Mouse (Mus musculus): Measurements from ENCODE around the gene Wnt10b. TPM values are rescaled to one million over a fixed set of nuclear protein-coding genes. Genes with fewer than 3 reads are reported as not detected.
"Not testable (repeated sequence)": the region's sequence is repeated elsewhere in the genome, so short reads cannot be mapped to it uniquely, and the experiment has no call there.

The Wnt10b gene
- polyA plus RNA-seq, 1 experiment from 2014 or later = 0.95 TPM

DNA sequence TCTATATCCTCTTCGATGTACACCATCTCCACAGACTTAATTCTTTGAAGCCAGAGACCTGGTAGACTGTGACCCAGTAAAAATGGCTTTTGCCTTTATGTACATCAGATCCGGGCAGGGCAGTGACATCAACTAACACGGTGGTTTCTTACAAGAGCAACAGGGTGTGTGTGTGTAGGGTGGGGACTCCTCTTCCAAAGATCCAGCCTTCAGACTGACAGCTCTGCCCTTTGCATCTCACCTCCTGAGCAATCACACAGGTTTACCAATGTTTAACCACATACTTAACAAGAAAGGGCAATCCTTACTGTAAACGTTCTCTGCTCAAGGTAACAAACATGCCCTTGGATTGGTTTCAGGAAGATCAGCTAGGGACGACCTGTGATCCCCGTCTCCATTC is 30.7 kb downstream of the Wnt10b start:
- Histone ChIP-seq H3K4me1 (ENCODE audit: control insufficient read depth, insufficient read depth, low read length) (no peaks in the 10 kb centered on the region), H3K36me3 (ENCODE audit: control insufficient read depth, insufficient read depth, low read length) (no peaks in the 10 kb centered on the region; the same call in 1 of the 2 replicates), H3K4me2 (ENCODE audit: low read depth) (no peak overlapping the region), H3K9ac (ENCODE audit: low read length) (no peak overlapping the region), H3K9me3 (ENCODE audit: control insufficient read depth, low read length) (no peaks in the 10 kb centered on the region), H3K27ac (ENCODE audit: low read depth, low read length) (no peak overlapping the region), H3K4me3 (ENCODE audit: low read depth, low read length) (no peak overlapping the region), H3K27me3 (ENCODE audit: control insufficient read depth, insufficient read depth, low read length) (no peaks in the 10 kb centered on the region)
- DNase-seq (ENCODE audit: low spot score) (no peak), ATAC-seq (ENCODE audit: insufficient read depth, low FRiP score, low TSS enrichment) (no peak)
- WGBS = 84% methylated on average over 6 of the region's 6 CpGs

DNA sequence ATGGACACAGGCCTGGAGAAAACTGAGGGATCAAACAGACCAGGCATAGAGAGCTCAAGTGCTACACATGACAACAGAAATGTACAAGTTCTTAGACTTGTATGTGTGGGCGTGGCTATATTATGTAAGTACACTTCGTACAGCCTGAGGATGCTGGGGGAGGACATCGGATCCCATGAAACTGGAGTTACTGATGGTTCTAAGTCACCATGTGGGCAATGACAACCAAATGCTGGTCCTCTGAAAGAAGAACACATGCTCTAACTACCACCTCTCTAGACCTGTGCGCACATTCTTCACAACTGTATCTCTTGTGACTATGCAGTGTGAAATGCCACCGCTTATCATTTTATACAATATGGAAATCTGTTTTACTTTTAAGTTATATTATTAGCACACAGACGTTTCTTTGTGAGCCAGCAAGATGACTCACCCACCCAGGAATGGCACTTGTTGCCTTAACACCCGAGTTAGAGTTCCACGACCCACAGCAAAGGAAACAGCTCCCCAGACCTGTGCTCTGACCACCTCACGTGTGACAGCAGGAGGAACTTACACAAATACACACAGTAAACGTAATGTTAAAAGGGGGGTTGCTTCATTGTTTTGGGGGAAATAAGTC is 31.5 kb downstream of the Wnt10b start:
- 91% methylated on average over 10 of the region's 10 CpGs for WGBS
- no peaks in the 10 kb centered on the region for H3K9me3 ChIP-seq (ENCODE audit: control insufficient read depth, low read length)
- no peak overlapping the region for H3K9ac ChIP-seq (ENCODE audit: low read length)
- no peaks in the 10 kb centered on the region for H3K27me3 ChIP-seq (ENCODE audit: control insufficient read depth, insufficient read depth, low read length)
- H3K4me3 ChIP-seq (ENCODE audit: low read depth, low read length) = no peak overlapping the region
- no peak for DNase-seq (ENCODE audit: low spot score)
- no peak overlapping the region for H3K4me2 ChIP-seq (ENCODE audit: low read depth)
- no peak for ATAC-seq (ENCODE audit: insufficient read depth, low FRiP score, low TSS enrichment)
- H3K27ac ChIP-seq (ENCODE audit: low read depth, low read length) = no peak overlapping the region
- no peaks in the 10 kb centered on the region; the same call in 1 of the 2 replicates for H3K36me3 ChIP-seq (ENCODE audit: control insufficient read depth, insufficient read depth, low read length)
- H3K4me1 ChIP-seq (ENCODE audit: control insufficient read depth, insufficient read depth, low read length) = no peaks in the 10 kb centered on the region

DNA sequence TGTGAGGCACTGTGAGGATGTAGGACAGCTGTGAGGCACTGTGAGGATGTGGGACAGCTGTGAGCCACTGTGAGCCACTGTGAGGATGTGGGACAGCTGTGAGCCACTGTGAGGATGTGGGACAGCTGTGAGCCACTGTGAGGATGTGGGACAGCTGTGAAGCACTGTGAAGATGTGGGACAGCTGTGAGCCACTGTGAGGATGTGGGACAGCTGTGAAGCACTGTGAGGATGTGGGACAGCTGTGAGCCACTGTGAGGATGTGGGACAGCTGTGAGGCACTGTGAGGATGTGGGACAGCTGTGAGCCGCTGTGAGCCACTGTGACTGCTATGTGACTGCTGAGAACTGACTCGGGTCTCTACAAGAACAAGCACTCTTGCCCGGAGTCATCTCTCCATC is 34.1 kb downstream of the Wnt10b start:
- not testable (repeated sequence) for H3K9me3 ChIP-seq (ENCODE audit: control insufficient read depth, low read length); ATAC-seq (ENCODE audit: insufficient read depth, low FRiP score, low TSS enrichment); H3K4me3 ChIP-seq (ENCODE audit: low read depth, low read length); H3K27me3 ChIP-seq (ENCODE audit: control insufficient read depth, insufficient read depth, low read length); H3K27ac ChIP-seq (ENCODE audit: low read depth, low read length); H3K4me1 ChIP-seq (ENCODE audit: control insufficient read depth, insufficient read depth, low read length); DNase-seq (ENCODE audit: low spot score); H3K9ac ChIP-seq (ENCODE audit: low read length); H3K4me2 ChIP-seq (ENCODE audit: low read depth)
- peaks cover 12% of the 10 kb centered on the region for H3K36me3 ChIP-seq (ENCODE audit: control insufficient read depth, insufficient read depth, low read length)
- WGBS = 90% methylated on average over 3 of the region's 3 CpGs

DNA sequence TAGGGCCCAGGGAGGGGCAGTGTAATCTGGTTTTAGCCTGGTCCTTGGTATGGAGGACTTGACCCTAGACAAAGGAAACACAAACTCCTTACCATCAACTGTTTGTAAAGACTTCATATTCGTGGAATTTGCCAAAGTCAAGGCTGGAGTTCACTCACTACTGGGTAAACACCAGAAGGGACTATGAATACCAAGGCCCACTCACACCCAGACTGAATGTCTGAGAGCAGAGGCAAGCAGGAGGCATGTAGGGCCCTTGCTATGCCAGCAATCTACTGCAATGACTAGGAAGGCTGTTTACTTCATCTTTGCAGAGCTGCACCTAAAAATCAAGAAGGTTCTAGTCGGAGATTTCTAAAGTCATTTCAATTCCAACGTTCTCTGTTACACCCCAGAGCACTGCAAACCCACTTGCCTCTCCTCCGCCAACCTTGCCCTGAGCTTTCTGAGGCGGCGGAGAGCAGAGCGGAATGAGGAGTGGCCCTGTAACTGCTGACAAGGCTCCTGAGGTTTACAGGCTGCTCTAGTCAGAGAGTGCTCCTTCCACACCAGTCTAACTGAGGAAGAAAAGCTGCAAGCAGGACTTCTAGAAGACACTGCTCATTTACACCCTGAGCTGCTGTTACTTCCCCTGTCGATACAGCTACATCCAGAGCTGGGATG is 35.1 kb downstream of the Wnt10b start:
- Histone ChIP-seq H3K4me1 (ENCODE audit: control insufficient read depth, insufficient read depth, low read length) (no peaks in the 10 kb centered on the region), H3K27ac (ENCODE audit: low read depth, low read length) (no peak overlapping the region), H3K9me3 (ENCODE audit: control insufficient read depth, low read length) (no peaks in the 10 kb centered on the region), H3K9ac (ENCODE audit: low read length) (no peak overlapping the region), H3K4me2 (ENCODE audit: low read depth) (no peak overlapping the region), H3K36me3 (ENCODE audit: control insufficient read depth, insufficient read depth, low read length) (peaks cover 12% of the 10 kb centered on the region), H3K27me3 (ENCODE audit: control insufficient read depth, insufficient read depth, low read length) (no peaks in the 10 kb centered on the region), H3K4me3 (ENCODE audit: low read depth, low read length) (no peak overlapping the region)
- DNase-seq (ENCODE audit: low spot score) (no peak), ATAC-seq (ENCODE audit: insufficient read depth, low FRiP score, low TSS enrichment) (no peak)
- WGBS = 85% methylated on average over 8 of the region's 8 CpGs

DNA sequence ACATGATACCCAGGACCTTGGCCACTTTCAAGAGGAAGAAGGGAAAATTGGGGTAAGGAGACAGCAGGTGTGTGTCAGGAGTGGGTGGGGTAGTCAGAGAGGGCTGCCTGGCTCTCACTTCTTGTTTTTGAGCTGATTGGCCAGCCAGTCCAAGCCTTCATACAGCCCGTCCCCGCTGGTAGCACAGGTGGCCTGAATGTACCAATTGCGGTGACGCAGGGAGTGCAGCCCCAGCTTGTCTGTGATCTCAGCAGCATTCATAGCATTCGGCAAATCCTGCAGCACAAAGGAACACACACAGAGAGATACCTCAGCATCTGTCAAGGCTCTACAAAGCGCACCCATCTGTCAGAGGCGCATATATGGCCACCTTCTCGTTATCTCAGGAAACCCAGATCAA is 37.7 kb downstream of the Wnt10b start:
- 93% methylated on average over 8 of the region's 8 CpGs for WGBS
- ATAC-seq (ENCODE audit: insufficient read depth, low FRiP score, low TSS enrichment) (no peak), DNase-seq (ENCODE audit: low spot score) (no peak)
- Histone ChIP-seq H3K36me3 (ENCODE audit: control insufficient read depth, insufficient read depth, low read length) (peaks cover 16% of the 10 kb centered on the region), H3K27ac (ENCODE audit: low read depth, low read length) (no peak overlapping the region), H3K9me3 (ENCODE audit: control insufficient read depth, low read length) (no peaks in the 10 kb centered on the region), H3K9ac (ENCODE audit: low read length) (no peak overlapping the region), H3K4me2 (ENCODE audit: low read depth) (no peak overlapping the region), H3K27me3 (ENCODE audit: control insufficient read depth, insufficient read depth, low read length) (no peaks in the 10 kb centered on the region), H3K4me1 (ENCODE audit: control insufficient read depth, insufficient read depth, low read length) (no peaks in the 10 kb centered on the region), H3K4me3 (ENCODE audit: low read depth, low read length) (no peak overlapping the region)

DNA sequence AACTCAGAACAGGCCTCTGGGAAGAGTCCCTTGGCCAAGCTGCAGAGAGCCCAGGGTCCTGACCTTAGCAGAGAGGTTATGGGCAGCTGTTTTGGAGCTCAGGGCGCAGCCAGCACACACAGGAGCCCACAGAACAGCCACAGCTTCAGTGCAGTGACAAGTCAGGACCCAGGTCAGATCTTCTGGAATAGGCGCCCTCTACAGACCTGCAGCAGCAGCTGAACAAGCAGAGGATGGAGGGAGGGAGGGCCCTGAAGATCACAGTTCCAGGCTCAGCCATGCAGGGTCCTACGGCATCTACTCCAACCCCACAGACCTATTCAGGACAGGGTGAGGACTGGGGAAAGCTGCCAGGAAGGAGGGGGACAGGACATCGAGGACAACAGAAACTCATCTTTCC is 39.2 kb downstream of the Wnt10b start:
- Histone ChIP-seq H3K4me3 (ENCODE audit: low read depth, low read length) (no peak overlapping the region), H3K4me1 (ENCODE audit: control insufficient read depth, insufficient read depth, low read length) (no peaks in the 10 kb centered on the region), H3K9ac (ENCODE audit: low read length) (no peak overlapping the region), H3K4me2 (ENCODE audit: low read depth) (no peak overlapping the region), H3K27ac (ENCODE audit: low read depth, low read length) (no peak overlapping the region), H3K27me3 (ENCODE audit: control insufficient read depth, insufficient read depth, low read length) (no peaks in the 10 kb centered on the region), H3K36me3 (ENCODE audit: control insufficient read depth, insufficient read depth, low read length) (peaks cover 16% of the 10 kb centered on the region), H3K9me3 (ENCODE audit: control insufficient read depth, low read length) (no peaks in the 10 kb centered on the region)
- DNase-seq (ENCODE audit: low spot score) (no peak), ATAC-seq (ENCODE audit: insufficient read depth, low FRiP score, low TSS enrichment) (no peak)
- WGBS = 73% methylated on average over 4 of the region's 4 CpGs

DNA sequence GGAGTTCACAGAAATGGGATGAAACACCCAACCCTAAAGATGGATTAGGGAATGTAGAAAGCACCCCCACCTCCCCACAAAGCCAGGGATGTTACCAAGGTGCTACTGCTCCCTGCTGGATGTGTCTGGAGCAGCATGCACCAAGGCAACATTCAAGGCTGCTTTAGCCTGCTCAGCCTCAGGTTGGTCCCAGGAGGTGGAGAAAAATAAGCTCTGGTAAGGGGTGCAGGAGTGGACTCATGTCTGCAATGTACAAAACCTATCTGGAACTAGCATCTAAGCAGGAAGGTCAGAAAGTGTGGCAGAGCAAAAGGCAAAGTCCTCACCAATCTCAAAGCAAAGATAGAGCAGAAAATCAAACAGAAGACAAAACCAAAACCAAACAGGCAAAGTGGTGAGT is 40.1 kb downstream of the Wnt10b start:
- no peak for ATAC-seq (ENCODE audit: insufficient read depth, low FRiP score, low TSS enrichment)
- Histone ChIP-seq H3K9ac (ENCODE audit: low read length) (no peak overlapping the region), H3K4me1 (ENCODE audit: control insufficient read depth, insufficient read depth, low read length) (no peaks in the 10 kb centered on the region), H3K27me3 (ENCODE audit: control insufficient read depth, insufficient read depth, low read length) (no peaks in the 10 kb centered on the region), H3K36me3 (ENCODE audit: control insufficient read depth, insufficient read depth, low read length) (peaks cover 16% of the 10 kb centered on the region), H3K4me2 (ENCODE audit: low read depth) (no peak overlapping the region), H3K9me3 (ENCODE audit: control insufficient read depth, low read length) (no peaks in the 10 kb centered on the region), H3K27ac (ENCODE audit: low read depth, low read length) (no peak overlapping the region), H3K4me3 (ENCODE audit: low read depth, low read length) (no peak overlapping the region)
- DNase-seq (ENCODE audit: low spot score) = no peak

DNA sequence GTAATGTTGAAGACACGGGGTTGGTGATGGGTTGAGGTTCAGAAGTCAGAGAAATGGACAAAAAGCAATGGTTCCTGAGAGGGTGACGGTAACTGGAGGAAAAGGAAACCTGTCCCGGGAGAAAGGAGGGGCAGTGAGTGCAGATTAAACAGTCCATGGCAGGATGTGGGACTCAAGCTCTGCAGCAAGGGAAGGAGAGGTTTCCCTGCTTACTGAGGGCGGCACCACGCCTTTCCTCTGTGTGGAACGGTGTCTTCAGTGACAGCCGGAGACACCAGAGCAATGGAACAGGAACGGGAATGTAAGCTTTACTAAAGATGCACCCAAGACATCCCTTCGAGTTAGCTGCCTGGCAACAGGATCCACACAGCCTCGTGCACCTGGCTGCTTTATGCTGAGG is 41.4 kb downstream of the Wnt10b start:
- 98% methylated on average over 10 of the region's 10 CpGs for WGBS
- H3K36me3 ChIP-seq (ENCODE audit: control insufficient read depth, insufficient read depth, low read length) = peaks cover 16% of the 10 kb centered on the region
- no peak for DNase-seq (ENCODE audit: low spot score)
- H3K9ac ChIP-seq (ENCODE audit: low read length) = no peak overlapping the region
- H3K27me3 ChIP-seq (ENCODE audit: control insufficient read depth, insufficient read depth, low read length) = no peaks in the 10 kb centered on the region
- no peak overlapping the region for H3K27ac ChIP-seq (ENCODE audit: low read depth, low read length)
- no peak overlapping the region for H3K4me3 ChIP-seq (ENCODE audit: low read depth, low read length)
- H3K9me3 ChIP-seq (ENCODE audit: control insufficient read depth, low read length) = no peaks in the 10 kb centered on the region
- H3K4me2 ChIP-seq (ENCODE audit: low read depth) = no peak overlapping the region
- H3K4me1 ChIP-seq (ENCODE audit: control insufficient read depth, insufficient read depth, low read length) = no peaks in the 10 kb centered on the region
- ATAC-seq (ENCODE audit: insufficient read depth, low FRiP score, low TSS enrichment) = no peak

DNA sequence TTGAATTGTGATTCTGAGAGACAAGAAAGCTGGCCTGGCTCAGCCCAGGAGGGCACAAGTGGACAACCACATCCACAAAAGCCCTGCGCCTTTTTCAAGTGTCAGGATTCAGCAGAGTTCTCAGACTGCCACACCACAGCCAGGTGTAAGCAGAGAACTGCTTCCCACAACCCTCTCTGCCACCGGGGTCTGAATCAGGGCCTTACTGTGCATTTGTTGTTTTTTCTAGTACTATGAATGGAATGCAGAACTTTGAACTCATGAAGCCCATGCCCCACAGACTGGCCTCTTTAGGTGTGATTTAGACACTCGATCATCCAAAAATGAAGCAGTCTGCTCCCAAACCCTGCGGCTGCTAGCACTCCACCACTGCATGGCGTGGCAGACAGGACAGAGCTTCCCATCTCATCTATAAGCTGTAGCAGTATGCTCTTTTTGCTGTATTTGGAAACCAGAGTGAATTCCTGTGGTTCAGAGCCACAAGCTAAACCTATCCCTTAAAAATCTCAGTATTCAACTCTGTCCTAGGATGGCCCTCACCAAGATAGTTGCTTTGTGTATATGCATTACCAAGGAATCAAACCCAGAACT is 43.9 kb downstream of the Wnt10b start:
- Histone ChIP-seq H3K4me3 (ENCODE audit: low read depth, low read length) (no peak overlapping the region), H3K36me3 (ENCODE audit: control insufficient read depth, insufficient read depth, low read length) (peaks cover 3% of the 10 kb centered on the region; the same call in 1 of the 2 replicates), H3K9ac (ENCODE audit: low read length) (no peak overlapping the region), H3K27ac (ENCODE audit: low read depth, low read length) (no peak overlapping the region), H3K4me1 (ENCODE audit: control insufficient read depth, insufficient read depth, low read length) (no peaks in the 10 kb centered on the region), H3K27me3 (ENCODE audit: control insufficient read depth, insufficient read depth, low read length) (no peaks in the 10 kb centered on the region), H3K4me2 (ENCODE audit: low read depth) (no peak overlapping the region), H3K9me3 (ENCODE audit: control insufficient read depth, low read length) (no peaks in the 10 kb centered on the region)
- WGBS = 90% methylated on average over 5 of the region's 5 CpGs
- ATAC-seq (ENCODE audit: insufficient read depth, low FRiP score, low TSS enrichment) (no peak), DNase-seq (ENCODE audit: low spot score) (no peak)
